Mouse (Mus musculus) stomach, postnatal 0 days (tissue): ENCODE data around the gene Cacnb4. TPM values are rescaled to one million over a fixed set of nuclear protein-coding genes. Genes with fewer than 3 reads are reported as not detected.

ENCODE experiments used
- ATAC-seq: fragments of 200-750 bp; cut with Nextera tagmentation; 2 replicates; pipeline ENCODE4 v1.8.0; 2017; ENCODE audit not compliant: low FRiP score, low TSS enrichment
- DNase-seq: peaks from one replicate; pipeline ENCODE4 v3.0.0-alpha.2; 2016; ENCODE audit warnings: low spot score
- H3K27ac ChIP-seq: fragments of 300-500 bp; sonication (generic); replicated peaks from 2 replicates; pipeline ENCODE4 v1.5.1; 2014; ENCODE audit warnings: mild to moderate bottlenecking, control low read depth
- H3K27me3 ChIP-seq: fragments of 300-500 bp; sonication (generic); 2 replicates; pipeline ENCODE4 v1.6.1; 2014; ENCODE audit warnings: low read length; ENCODE audit not compliant: control insufficient read depth, insufficient read depth
- H3K36me3 ChIP-seq: fragments of 300-500 bp; sonication (generic); 2 replicates; pipeline ENCODE4 v1.6.1; 2014; ENCODE audit warnings: low read length, mixed read lengths; ENCODE audit not compliant: control insufficient read depth, insufficient read depth
- H3K4me1 ChIP-seq: fragments of 300-500 bp; sonication (generic); replicated peaks from 2 replicates; pipeline ENCODE4 v1.6.1; 2014; ENCODE audit warnings: antibody characterized with exemption; ENCODE audit not compliant: control insufficient read depth, insufficient read depth
- H3K4me2 ChIP-seq: fragments of 300-500 bp; sonication (generic); replicated peaks from 2 replicates; pipeline ENCODE4 v1.6.1; 2014; ENCODE audit warnings: low read depth, mild to moderate bottlenecking, control low read depth, moderate library complexity
- H3K4me3 ChIP-seq: fragments of 300-500 bp; sonication (generic); 2 replicates; pipeline ENCODE4 v1.5.1; 2014; ENCODE audit warnings: low read depth, low read length, control low read depth
- H3K9ac ChIP-seq: fragments of 300-500 bp; sonication (generic); 2 replicates; pipeline ENCODE4 v1.6.1; 2014; ENCODE audit warnings: mild to moderate bottlenecking, low read length, control low read depth, mixed read lengths
- H3K9me3 ChIP-seq: fragments of 300-500 bp; sonication (generic); 2 replicates; pipeline ENCODE4 v1.6.1; 2016; ENCODE audit warnings: low read length; ENCODE audit not compliant: control insufficient read depth
- CTCF ChIP-seq: IDR thresholded peaks from 2 replicates; pipeline ENCODE4 v1.5.1; 2016; ENCODE audit warnings: antibody characterized with exemption, low read depth, mild to moderate bottlenecking, moderate library complexity
- EP300 ChIP-seq: optimal IDR thresholded peaks from 2 replicates; pipeline ENCODE3; 2016; ENCODE audit warnings: antibody characterized with exemption
- WGBS: fragments of 180-500 bp; shearing (Covaris S2); extraction: QIAGEN DNeasy Blood & Tissue Kit; methylation state at CpG from one replicate; pipeline ENCODE4 v1.1.7; 2014; 5-methylcytosine and 5-hydroxymethylcytosine counted together
- polyA plus RNA-seq: library from polyadenylated mRNA; unstranded; fragments of >200 nt; fragmentation: Nextera tagmentation; extraction: Ambion mirVana; gene quantifications from 2 replicates; pipeline ENCODE4 v1.2.1, GENCODE M21; 2015

Gene Cacnb4
- polyA plus RNA-seq, 1 experiment from 2014 or later: 0.93 TPM

GRCm38 (mm10) chr2:52523056-52523715 is 153.4 kb downstream of the Cacnb4 start:
- Histone ChIP-seq H3K9ac (no peak overlapping the region), H3K9me3 (no peaks in the 10 kb centered on the region), H3K4me3 (no peak overlapping the region), H3K27me3 (no peaks in the 10 kb centered on the region), H3K4me1 (no peaks in the 10 kb centered on the region), H3K36me3 (no peaks in the 10 kb centered on the region), H3K27ac (no peak overlapping the region), H3K4me2 (no peak overlapping the region)
- no peak for DNase-seq
- no peak for ATAC-seq
- TF ChIP-seq CTCF (no peak), EP300 (no peak)
- WGBS: 91% methylated on average over 7 of the region's 7 CpGs

DNA sequence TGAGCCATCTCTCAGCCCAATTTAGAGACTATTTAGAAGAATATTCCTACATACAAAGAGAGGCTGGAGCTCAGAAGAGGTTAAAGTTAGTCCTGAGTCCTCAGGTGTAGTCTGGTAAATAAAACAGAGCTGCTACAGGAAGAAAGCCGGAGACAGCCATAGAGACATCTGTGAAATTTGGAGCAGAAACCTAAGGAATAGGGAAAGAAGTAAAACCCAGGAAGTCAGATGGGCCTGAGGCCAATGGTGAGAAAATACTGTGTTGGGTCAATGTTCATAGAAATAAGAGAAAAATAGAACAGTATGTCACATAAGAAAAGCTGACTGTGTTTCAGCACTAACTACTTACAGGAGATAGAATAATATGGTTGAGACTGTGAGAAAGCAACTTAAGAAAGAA is 155.6 kb downstream of the Cacnb4 start:
- H3K27ac ChIP-seq: no peak overlapping the region
- 86% methylated on average over 1 of the region's 1 CpGs for WGBS
- no peak overlapping the region for H3K9ac ChIP-seq
- no peaks in the 10 kb centered on the region for H3K27me3 ChIP-seq
- TF ChIP-seq CTCF: no peak
- TF ChIP-seq EP300: no peak
- no peak overlapping the region for H3K4me3 ChIP-seq
- no peaks in the 10 kb centered on the region for H3K9me3 ChIP-seq
- no peak for ATAC-seq
- H3K4me2 ChIP-seq: no peak overlapping the region
- no peaks in the 10 kb centered on the region for H3K4me1 ChIP-seq
- no peak for DNase-seq
- no peaks in the 10 kb centered on the region for H3K36me3 ChIP-seq

DNA sequence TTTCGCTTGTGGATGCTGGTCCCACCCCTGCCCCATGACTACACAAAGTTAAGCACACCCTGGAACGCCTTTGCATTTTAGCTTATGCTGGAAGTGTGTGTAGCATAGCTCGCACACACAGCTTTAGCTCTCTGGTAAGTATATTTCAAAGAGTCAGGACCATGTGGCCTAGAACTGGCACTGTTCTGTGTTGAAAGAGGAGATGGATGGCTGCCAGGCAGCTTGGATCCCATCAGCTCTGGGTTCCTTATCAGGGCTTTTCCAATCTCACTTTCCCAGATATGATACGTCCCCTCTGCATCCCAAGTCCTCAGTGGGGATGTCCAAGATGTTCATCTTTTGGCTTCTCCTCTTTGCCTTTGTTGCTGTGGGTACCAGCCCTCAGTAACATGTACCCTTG is 157.9 kb downstream of the Cacnb4 start:
- no peak for ATAC-seq
- no peaks in the 10 kb centered on the region for H3K36me3 ChIP-seq
- H3K27me3 ChIP-seq: no peaks in the 10 kb centered on the region
- DNase-seq: no peak
- H3K4me2 ChIP-seq: no peak overlapping the region
- 86% methylated on average over 4 of the region's 4 CpGs for WGBS
- H3K4me3 ChIP-seq: no peak overlapping the region
- no peaks in the 10 kb centered on the region for H3K4me1 ChIP-seq
- no peak overlapping the region for H3K9ac ChIP-seq
- H3K9me3 ChIP-seq: no peaks in the 10 kb centered on the region
- no peak overlapping the region for H3K27ac ChIP-seq
- TF ChIP-seq EP300 (no peak), CTCF (no peak)

GRCm38 (mm10) chr2:52516534-52516933 is 160.1 kb downstream of the Cacnb4 start:
- H3K36me3 ChIP-seq: no peaks in the 10 kb centered on the region
- WGBS: 86% methylated on average over 3 of the region's 3 CpGs
- H3K27ac ChIP-seq: no peak overlapping the region
- H3K4me1 ChIP-seq: no peaks in the 10 kb centered on the region
- H3K4me2 ChIP-seq: no peak overlapping the region
- H3K27me3 ChIP-seq: no peaks in the 10 kb centered on the region
- TF ChIP-seq EP300 (no peak), CTCF (no peak)
- ATAC-seq (no peak), DNase-seq (no peak)
- H3K9ac ChIP-seq: no peak overlapping the region
- H3K4me3 ChIP-seq: no peak overlapping the region
- H3K9me3 ChIP-seq: no peaks in the 10 kb centered on the region

DNA sequence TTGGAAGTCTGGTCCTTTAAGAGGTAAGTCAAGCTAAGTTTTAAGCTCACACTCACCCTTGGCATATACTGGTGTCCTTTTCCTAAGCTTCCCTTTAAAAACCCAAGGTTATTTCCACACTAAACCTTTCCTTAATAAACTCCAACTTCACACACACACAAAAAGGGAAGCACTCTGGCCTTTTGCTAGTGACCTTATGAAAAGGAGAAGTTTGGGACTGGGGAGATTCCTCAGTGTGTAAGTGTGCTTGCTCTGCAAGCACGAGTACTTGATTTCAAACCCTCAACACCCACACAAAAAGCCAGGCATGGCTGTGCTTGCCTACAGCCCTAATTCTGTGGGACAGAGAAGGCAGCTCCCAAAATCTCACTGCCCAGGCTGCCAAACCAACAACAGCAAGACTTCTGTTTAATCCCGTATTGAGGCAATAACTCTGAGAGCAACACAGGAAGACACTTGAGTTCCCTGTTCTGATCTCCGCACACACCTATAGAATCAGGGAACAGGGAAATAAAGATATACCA is 163.7 kb downstream of the Cacnb4 start:
- Histone ChIP-seq H3K27me3 (no peaks in the 10 kb centered on the region), H3K4me2 (no peak overlapping the region), H3K4me1 (no peaks in the 10 kb centered on the region), H3K9ac (no peak overlapping the region), H3K9me3 (no peaks in the 10 kb centered on the region), H3K4me3 (no peak overlapping the region), H3K36me3 (no peaks in the 10 kb centered on the region), H3K27ac (no peak overlapping the region)
- ATAC-seq (no peak), DNase-seq (no peak)
- no peak for TF ChIP-seq EP300
- no peak for TF ChIP-seq CTCF
- 69% methylated on average over 3 of the region's 3 CpGs for WGBS

DNA sequence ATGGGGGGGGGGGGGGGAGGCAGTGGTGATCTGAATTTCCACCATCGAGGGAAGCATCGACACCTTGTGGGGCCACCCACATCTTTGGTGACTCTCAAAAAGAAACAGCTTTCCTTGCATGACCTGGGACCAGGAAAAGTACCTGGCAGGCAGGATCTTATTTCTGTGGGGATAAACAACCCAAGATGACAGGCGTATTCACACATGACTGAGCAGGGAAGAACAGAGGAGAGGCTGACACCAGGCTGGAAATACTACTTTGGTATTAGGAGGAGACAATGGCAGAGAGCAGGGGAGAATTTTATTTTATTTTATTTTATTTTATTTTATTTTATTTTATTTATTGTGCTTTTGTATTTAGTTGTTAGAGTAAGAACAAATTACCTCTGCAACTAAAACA is 164.4 kb downstream of the Cacnb4 start:
- Histone ChIP-seq H3K9ac (no peak overlapping the region), H3K4me3 (no peak overlapping the region), H3K36me3 (no peaks in the 10 kb centered on the region), H3K27me3 (no peaks in the 10 kb centered on the region), H3K4me1 (no peaks in the 10 kb centered on the region), H3K9me3 (no peaks in the 10 kb centered on the region), H3K27ac (no peak overlapping the region), H3K4me2 (no peak overlapping the region)
- 49% methylated on average over 3 of the region's 3 CpGs for WGBS
- TF ChIP-seq EP300: no peak
- TF ChIP-seq CTCF: no peak
- no peak for ATAC-seq
- no peak for DNase-seq
